Mouse (Mus musculus): ENCODE measurements around the gene Mphosph9. TPM values are rescaled to one million over a fixed set of nuclear protein-coding genes. Genes with fewer than 3 reads are reported as not detected.

Mphosph9 gene
- polyA plus RNA-seq, 1 experiment from 2014 or later, result 8.5 TPM

- no peak overlapping the region for H3K27ac ChIP-seq (ENCODE audit: low read length)
- H3K9ac ChIP-seq (ENCODE audit: low read length), result no peak overlapping the region
- H3K27me3 ChIP-seq (ENCODE audit: control insufficient read depth, insufficient read depth, low read length), result no peaks in the 10 kb centered on the region
- no peaks in the 10 kb centered on the region for H3K9me3 ChIP-seq (replicated peaks; ENCODE audit: control insufficient read depth, low read length)
- 80% methylated on average over 18 of the region's 18 CpGs for WGBS
- H3K4me2 ChIP-seq (ENCODE audit: low read depth, low read length), result no peak overlapping the region
- H3K4me3 ChIP-seq (replicated peaks; ENCODE audit: low read length), result no peak overlapping the region
- no peaks in the 10 kb centered on the region for H3K36me3 ChIP-seq (ENCODE audit: control insufficient read depth, insufficient read depth, low read length)
- H3K4me1 ChIP-seq (ENCODE audit: control insufficient read depth, insufficient read depth, low read length), result peaks cover 17% of the 10 kb centered on the region
- ATAC-seq (ENCODE audit: insufficient read depth, low FRiP score), result no peak
Measured at GRCm38 (mm10) chr5:124210281-124211016, 117.3 kb downstream of the Mphosph9 start.

GRCm38 (mm10) chr5:124209850-124210249, 117.9 kb downstream of the Mphosph9 start:
- no peak for ATAC-seq (ENCODE audit: insufficient read depth, low FRiP score)
- WGBS, result 57% methylated on average over 6 of the region's 6 CpGs
- H3K4me2 ChIP-seq (ENCODE audit: low read depth, low read length), result no peak overlapping the region
- peaks cover 17% of the 10 kb centered on the region for H3K4me1 ChIP-seq (ENCODE audit: control insufficient read depth, insufficient read depth, low read length)
- no peaks in the 10 kb centered on the region for H3K27me3 ChIP-seq (ENCODE audit: control insufficient read depth, insufficient read depth, low read length)
- no peak overlapping the region for H3K9ac ChIP-seq (ENCODE audit: low read length)
- no peaks in the 10 kb centered on the region for H3K36me3 ChIP-seq (ENCODE audit: control insufficient read depth, insufficient read depth, low read length)
- H3K27ac ChIP-seq (ENCODE audit: low read length), result no peak overlapping the region
- H3K9me3 ChIP-seq (replicated peaks; ENCODE audit: control insufficient read depth, low read length), result no peaks in the 10 kb centered on the region
- no peak overlapping the region for H3K4me3 ChIP-seq (replicated peaks; ENCODE audit: low read length)

GRCm38 (mm10) chr5:124208030-124208429, 119.7 kb downstream of the Mphosph9 start:
- no peak overlapping the region for H3K27ac ChIP-seq (ENCODE audit: low read length)
- no peak overlapping the region for H3K4me3 ChIP-seq (replicated peaks; ENCODE audit: low read length)
- H3K4me2 ChIP-seq (ENCODE audit: low read depth, low read length), result no peak overlapping the region
- H3K4me1 ChIP-seq (ENCODE audit: control insufficient read depth, insufficient read depth, low read length), result peaks cover 17% of the 10 kb centered on the region
- H3K9ac ChIP-seq (ENCODE audit: low read length), result no peak overlapping the region
- no peaks in the 10 kb centered on the region for H3K36me3 ChIP-seq (ENCODE audit: control insufficient read depth, insufficient read depth, low read length)
- H3K27me3 ChIP-seq (ENCODE audit: control insufficient read depth, insufficient read depth, low read length), result no peaks in the 10 kb centered on the region
- 70% methylated on average over 8 of the region's 8 CpGs for WGBS
- ATAC-seq (ENCODE audit: insufficient read depth, low FRiP score), result no peak
- no peaks in the 10 kb centered on the region for H3K9me3 ChIP-seq (replicated peaks; ENCODE audit: control insufficient read depth, low read length)

- WGBS, result 37% methylated on average over 13 of the region's 13 CpGs
- Histone ChIP-seq H3K27me3 (ENCODE audit: control insufficient read depth, insufficient read depth, low read length) (no peaks in the 10 kb centered on the region), H3K9ac (ENCODE audit: low read length) (peak overlapping the region; percentile 37; the same call in 1 of the 2 replicates), H3K36me3 (ENCODE audit: control insufficient read depth, insufficient read depth, low read length) (no peaks in the 10 kb centered on the region), H3K4me2 (ENCODE audit: low read depth, low read length) (no peak overlapping the region), H3K27ac (ENCODE audit: low read length) (peak overlapping the region; percentile 39; the same call in 1 of the 2 replicates), H3K4me3 (replicated peaks; ENCODE audit: low read length) (no peak overlapping the region), H3K9me3 (replicated peaks; ENCODE audit: control insufficient read depth, low read length) (no peaks in the 10 kb centered on the region), H3K4me1 (ENCODE audit: control insufficient read depth, insufficient read depth, low read length) (peaks cover 22% of the 10 kb centered on the region)
- ATAC-seq (ENCODE audit: insufficient read depth, low FRiP score), result peak; percentile 71
Measured at GRCm38 (mm10) chr5:124206481-124207038, 121.2 kb downstream of the Mphosph9 start.

- Histone ChIP-seq H3K9ac (ENCODE audit: low read length) (no peak overlapping the region), H3K4me1 (ENCODE audit: control insufficient read depth, insufficient read depth, low read length) (peaks cover 27% of the 10 kb centered on the region)
Measured at GRCm38 (mm10) chr5:124205809-124206380, 121.9 kb downstream of the Mphosph9 start.

GRCm38 (mm10) chr5:124205211-124205610, 122.6 kb downstream of the Mphosph9 start:
- WGBS, result 78% methylated on average over 9 of the region's 9 CpGs
- no peaks in the 10 kb centered on the region for H3K9me3 ChIP-seq (replicated peaks; ENCODE audit: control insufficient read depth, low read length)
- H3K4me1 ChIP-seq (ENCODE audit: control insufficient read depth, insufficient read depth, low read length), result peaks cover 34% of the 10 kb centered on the region
- no peak overlapping the region for H3K4me2 ChIP-seq (ENCODE audit: low read depth, low read length)
- no peak overlapping the region for H3K9ac ChIP-seq (ENCODE audit: low read length)
- no peak overlapping the region for H3K27ac ChIP-seq (ENCODE audit: low read length)
- no peak for ATAC-seq (ENCODE audit: insufficient read depth, low FRiP score)
- no peak overlapping the region for H3K4me3 ChIP-seq (replicated peaks; ENCODE audit: low read length)
- no peaks in the 10 kb centered on the region for H3K27me3 ChIP-seq (ENCODE audit: control insufficient read depth, insufficient read depth, low read length)
- no peaks in the 10 kb centered on the region for H3K36me3 ChIP-seq (ENCODE audit: control insufficient read depth, insufficient read depth, low read length)

More at GRCm38 (mm10) chr5:124205809-124206380, 121.9 kb downstream of the Mphosph9 start:
- WGBS, result 43% methylated on average over 5 of the region's 5 CpGs
- H3K4me3 ChIP-seq (replicated peaks; ENCODE audit: low read length), result no peak overlapping the region
- H3K36me3 ChIP-seq (ENCODE audit: control insufficient read depth, insufficient read depth, low read length), result no peaks in the 10 kb centered on the region
- no peak for ATAC-seq (ENCODE audit: insufficient read depth, low FRiP score)
- no peak overlapping the region for H3K4me2 ChIP-seq (ENCODE audit: low read depth, low read length)
- H3K27ac ChIP-seq (ENCODE audit: low read length), result peak overlapping the region; percentile 9; the same call in 1 of the 2 replicates
- H3K9me3 ChIP-seq (replicated peaks; ENCODE audit: control insufficient read depth, low read length), result no peaks in the 10 kb centered on the region
- H3K27me3 ChIP-seq (ENCODE audit: control insufficient read depth, insufficient read depth, low read length), result no peaks in the 10 kb centered on the region

- Histone ChIP-seq H3K9ac (ENCODE audit: low read length) (no peak overlapping the region), H3K9me3 (replicated peaks; ENCODE audit: control insufficient read depth, low read length) (no peaks in the 10 kb centered on the region), H3K27me3 (ENCODE audit: control insufficient read depth, insufficient read depth, low read length) (no peaks in the 10 kb centered on the region), H3K27ac (ENCODE audit: low read length) (0 out of 2 replicates have a peak overlapping the region, but pooled peaks have one; percentile 1), H3K36me3 (ENCODE audit: control insufficient read depth, insufficient read depth, low read length) (no peaks in the 10 kb centered on the region), H3K4me2 (ENCODE audit: low read depth, low read length) (no peak overlapping the region), H3K4me1 (ENCODE audit: control insufficient read depth, insufficient read depth, low read length) (peaks cover 39% of the 10 kb centered on the region), H3K4me3 (replicated peaks; ENCODE audit: low read length) (no peak overlapping the region)
- no peak for ATAC-seq (ENCODE audit: insufficient read depth, low FRiP score)
- 78% methylated on average over 9 of the region's 9 CpGs for WGBS
Measured at GRCm38 (mm10) chr5:124204127-124204794, 123.5 kb downstream of the Mphosph9 start.

GRCm38 (mm10) chr5:124203251-124203650, 124.5 kb downstream of the Mphosph9 start:
- H3K9me3 ChIP-seq (replicated peaks; ENCODE audit: control insufficient read depth, low read length), result no peaks in the 10 kb centered on the region
- no peak overlapping the region for H3K4me3 ChIP-seq (replicated peaks; ENCODE audit: low read length)
- no peak for ATAC-seq (ENCODE audit: insufficient read depth, low FRiP score)
- H3K27ac ChIP-seq (ENCODE audit: low read length), result no peak overlapping the region
- WGBS, result 85% methylated on average over 4 of the region's 4 CpGs
- no peaks in the 10 kb centered on the region for H3K27me3 ChIP-seq (ENCODE audit: control insufficient read depth, insufficient read depth, low read length)
- H3K36me3 ChIP-seq (ENCODE audit: control insufficient read depth, insufficient read depth, low read length), result no peaks in the 10 kb centered on the region
- H3K4me2 ChIP-seq (ENCODE audit: low read depth, low read length), result no peak overlapping the region
- H3K9ac ChIP-seq (ENCODE audit: low read length), result no peak overlapping the region
- peaks cover 39% of the 10 kb centered on the region for H3K4me1 ChIP-seq (ENCODE audit: control insufficient read depth, insufficient read depth, low read length)

- Histone ChIP-seq H3K4me2 (ENCODE audit: low read depth, low read length) (no peak overlapping the region), H3K4me1 (ENCODE audit: control insufficient read depth, insufficient read depth, low read length) (peaks cover 33% of the 10 kb centered on the region), H3K9me3 (replicated peaks; ENCODE audit: control insufficient read depth, low read length) (no peaks in the 10 kb centered on the region), H3K9ac (ENCODE audit: low read length) (no peak overlapping the region), H3K27me3 (ENCODE audit: control insufficient read depth, insufficient read depth, low read length) (no peaks in the 10 kb centered on the region), H3K4me3 (replicated peaks; ENCODE audit: low read length) (no peak overlapping the region), H3K36me3 (ENCODE audit: control insufficient read depth, insufficient read depth, low read length) (no peaks in the 10 kb centered on the region), H3K27ac (ENCODE audit: low read length) (peak overlapping the region; percentile 18; the same call in 1 of the 2 replicates)
- 50% methylated on average over 4 of the region's 4 CpGs for WGBS
- ATAC-seq (ENCODE audit: insufficient read depth, low FRiP score), result no peak
Measured at GRCm38 (mm10) chr5:124202071-124202470, 125.7 kb downstream of the Mphosph9 start.
